Mouse (Mus musculus) lung, postnatal 0 days (tissue): ENCODE data around the gene Slc26a10.

Experiments used
- CTCF ChIP-seq: IDR thresholded peaks from 2 replicates; pipeline ENCODE4 v1.5.1; 2016; ENCODE audit warnings: antibody characterized with exemption, mild to moderate bottlenecking
- EP300 ChIP-seq: IDR thresholded peaks from 2 replicates; pipeline ENCODE4 v1.6.1; 2016; ENCODE audit warnings: antibody characterized with exemption, mild to moderate bottlenecking, control low read depth

GRCm38 (mm10) chr10:127182624-127183023, 2.2 kb upstream of the Slc26a10 start:
- TF ChIP-seq EP300 (no peak), CTCF (no peak)
